Mouse (Mus musculus) embryonic fibroblast, embryonic 13.5 days (primary cell): ENCODE measurements around the gene Eef1akmt3. TPM values are rescaled to one million over a fixed set of nuclear protein-coding genes. Genes with fewer than 3 reads are reported as not detected.

Source experiments
- H3K27ac ChIP-seq: 2 replicates; pipeline ENCODE4 v1.5.1; 2012; ENCODE audit warnings: low read length, control low read depth, inconsistent platforms; ENCODE audit not compliant: insufficient read depth
- H3K4me1 ChIP-seq: 2 replicates; pipeline ENCODE4 v1.6.1; 2011; ENCODE audit warnings: low read length; ENCODE audit not compliant: control insufficient read depth, insufficient read depth
- H3K4me3 ChIP-seq: 2 replicates; pipeline ENCODE4 v1.5.1; 2011; ENCODE audit warnings: mild to moderate bottlenecking, control low read depth, low read length; ENCODE audit not compliant: insufficient read depth
- CTCF ChIP-seq: IDR thresholded peaks from 2 replicates; pipeline ENCODE4 v1.5.1; 2011; ENCODE audit warnings: mild to moderate bottlenecking, control low read depth, low read length, moderate library complexity, borderline replicate concordance; ENCODE audit not compliant: insufficient read depth
- POLR2A ChIP-seq: IDR thresholded peaks from 2 replicates; pipeline ENCODE4 v1.6.1; 2011; ENCODE audit warnings: low read depth, mild to moderate bottlenecking, control low read depth, low read length, moderate library complexity
- polyA plus RNA-seq: library from polyadenylated mRNA; stranded (reverse); fragments of >200 nt; gene quantifications from 2 replicates; pipeline ENCODE4 v1.2.4, GENCODE M21; 2011; ENCODE audit warnings: low read depth; ENCODE audit not compliant: missing spikeins, insufficient read length

Eef1akmt3 gene
- polyA plus RNA-seq, 1 experiment, result 3.7 TPM

DNA sequence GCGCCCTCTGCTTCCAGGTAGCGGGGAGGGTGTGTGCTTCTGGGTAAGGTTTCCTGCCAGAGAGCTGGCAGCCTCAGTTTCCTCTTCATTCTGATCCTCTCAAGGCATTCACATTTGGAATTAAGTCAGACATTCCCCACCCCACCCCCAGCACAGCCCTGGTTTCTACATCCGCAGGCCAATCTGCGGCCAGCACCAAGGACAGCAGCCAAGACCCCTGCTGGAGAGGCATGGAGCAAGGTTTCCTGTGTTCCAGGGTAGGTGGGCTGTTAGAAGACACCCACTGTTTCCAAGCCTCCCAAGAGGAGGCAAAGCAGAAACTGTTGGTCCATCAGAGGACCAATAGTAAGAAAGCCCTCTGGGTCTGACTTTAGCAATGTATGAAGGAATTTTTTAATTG, 13.3 kb upstream of the Eef1akmt3 start:
- Histone ChIP-seq H3K4me3 (no peak overlapping the region), H3K27ac (no peak overlapping the region), H3K4me1 (no peaks in the 10 kb centered on the region)
- TF ChIP-seq CTCF (no peak), POLR2A (no peak)

- 0 out of 2 replicates have a peak, but pooled peaks cover 3% of the 10 kb centered on the region for H3K4me1 ChIP-seq
- TF ChIP-seq CTCF (no peak), POLR2A (no peak)
- H3K4me3 ChIP-seq, result no peak overlapping the region
- no peak overlapping the region for H3K27ac ChIP-seq
These were observed 8.8 kb upstream of the Eef1akmt3 start for GRCm38 (mm10) chr10:127050119-127050474.

- Histone ChIP-seq H3K4me3 (no peak overlapping the region), H3K4me1 (0 out of 2 replicates have a peak, but pooled peaks cover 3% of the 10 kb centered on the region), H3K27ac (no peak overlapping the region)
- TF ChIP-seq CTCF, result peak; percentile 23; the same call in 1 of the 2 replicates
- TF ChIP-seq POLR2A, result no peak
These were observed 8.2 kb upstream of the Eef1akmt3 start for GRCm38 (mm10) chr10:127049395-127050118.

DNA sequence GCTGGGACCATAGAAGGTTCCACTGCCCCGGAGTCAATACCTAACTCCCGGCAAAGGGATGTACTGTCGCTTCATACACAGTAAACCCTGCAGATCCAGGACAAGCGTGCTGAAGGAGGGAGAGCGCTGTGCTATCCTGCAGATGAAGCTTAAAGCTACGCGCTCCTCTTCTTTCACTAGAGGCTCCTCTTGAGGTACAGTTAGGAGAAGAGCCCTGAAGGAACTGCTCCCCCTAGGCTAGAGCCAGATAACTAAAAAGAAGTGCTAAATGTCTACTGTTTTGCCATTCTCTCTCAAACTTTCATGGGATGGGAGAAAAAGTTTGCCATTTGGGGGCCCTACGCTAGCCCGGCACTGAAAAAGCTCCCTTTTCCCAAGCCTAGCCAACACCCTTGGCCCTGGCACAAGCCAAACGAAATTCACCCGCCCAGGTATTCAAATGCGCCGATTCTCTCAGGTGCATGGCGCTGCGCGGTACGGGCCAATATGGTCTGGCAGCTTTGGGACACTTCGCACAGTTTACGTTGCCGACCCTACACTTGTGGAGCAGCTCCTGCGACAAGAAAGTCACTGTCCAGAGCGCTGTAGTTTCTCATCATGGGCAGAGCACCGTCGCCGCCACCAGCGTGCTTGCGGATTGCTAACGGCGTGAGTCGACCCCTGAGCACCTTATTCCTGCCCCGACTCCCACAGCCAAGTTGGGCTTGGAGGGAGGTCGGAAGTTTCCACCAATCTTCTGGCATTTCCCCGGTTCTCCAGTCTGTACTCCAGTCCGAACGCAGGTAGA, 7.5 kb upstream of the Eef1akmt3 start:
- Histone ChIP-seq H3K4me1 (0 out of 2 replicates have a peak, but pooled peaks cover 3% of the 10 kb centered on the region), H3K27ac (no peak overlapping the region), H3K4me3 (no peak overlapping the region)
- TF ChIP-seq CTCF, result no peak
- no peak for TF ChIP-seq POLR2A

GRCm38 (mm10) chr10:127047954-127048353, 6.6 kb upstream of the Eef1akmt3 start, which contains the start of gene Cyp27b1:
Gene Cyp27b1, plus strand, starts transcription at chr10:127048250.
- H3K4me3 ChIP-seq, result no peak within 1 kb of the TSS
- no peak within 1 kb of the TSS for H3K27ac ChIP-seq
- TF ChIP-seq CTCF, result no peak
- no peak for TF ChIP-seq POLR2A
- H3K4me1 ChIP-seq, result 0 out of 2 replicates have a peak, but pooled peaks cover 3% of the 10 kb centered on the region

GRCm38 (mm10) chr10:127043187-127043586, 1.9 kb upstream of the Eef1akmt3 start:
- Histone ChIP-seq H3K4me1 (peaks cover 3% of the 10 kb centered on the region; the same call in 1 of the 2 replicates), H3K4me3 (no peak overlapping the region), H3K27ac (no peak overlapping the region)
- TF ChIP-seq POLR2A (no peak), CTCF (no peak)

- H3K4me1 ChIP-seq, result peaks cover 3% of the 10 kb centered on the region; the same call in 1 of the 2 replicates
- TF ChIP-seq POLR2A, result no peak
- H3K27ac ChIP-seq, result peak overlapping the region; percentile 73
- peak overlapping the region; percentile 84 for H3K4me3 ChIP-seq
These were observed 1.3 kb upstream of the Eef1akmt3 start for GRCm38 (mm10) chr10:127042468-127043115.

- peak overlapping the region; percentile 73 for H3K27ac ChIP-seq
- TF ChIP-seq CTCF (no peak), POLR2A (peak; percentile 53)
- peaks cover 3% of the 10 kb centered on the region; the same call in 1 of the 2 replicates for H3K4me1 ChIP-seq
- peak overlapping the region; percentile 84 for H3K4me3 ChIP-seq
These were observed 543 bp upstream of the Eef1akmt3 start for GRCm38 (mm10) chr10:127041774-127042338.

GRCm38 (mm10) chr10:127040569-127041214, 621 bp downstream of the Eef1akmt3 start:
- TF ChIP-seq CTCF (no peak), POLR2A (peak; percentile 52; the same call in 1 of the 2 replicates)
- H3K4me1 ChIP-seq, result peaks cover 3% of the 10 kb centered on the region; the same call in 1 of the 2 replicates
- H3K4me3 ChIP-seq, result peak overlapping the region; percentile 84
- peak overlapping the region; percentile 70 for H3K27ac ChIP-seq
